Mouse (Mus musculus): Measurements from ENCODE around the gene Irgq. TPM values are rescaled to one million over a fixed set of nuclear protein-coding genes. Genes with fewer than 3 reads are reported as not detected.
A peak's percentile ranks its signal among the peaks of the same experiment; 100 is the strongest.
"Not testable (repeated sequence)": the region's sequence is repeated elsewhere in the genome, so short reads cannot be mapped to it uniquely, and the experiment has no call there.

Irgq gene
- total and polyA plus RNA-seq, 2 experiments from 2014 or later, result 4.8 to 24.5 TPM

- not testable (repeated sequence) for H3K4me2 ChIP-seq (ENCODE audit: low read depth, low read length); H3K4me3 ChIP-seq (ENCODE audit: low read depth, low read length); ATAC-seq (ENCODE audit: insufficient read depth, low read depth); H3K9ac ChIP-seq (replicated peaks; ENCODE audit: low read depth, low read length); H3K9me3 ChIP-seq (replicated peaks; ENCODE audit: control insufficient read depth, low read length); DNase-seq (ENCODE audit: low spot score); H3K27ac ChIP-seq (ENCODE audit: low read depth); H3K4me1 ChIP-seq (ENCODE audit: control insufficient read depth, insufficient read depth); H3K36me3 ChIP-seq (replicated peaks; ENCODE audit: control insufficient read depth, insufficient read depth, low read length); H3K27me3 ChIP-seq (ENCODE audit: control insufficient read depth, insufficient read depth, low read length)
- 73% methylated on average over 8 of the region's 8 CpGs for WGBS
- peak; percentile 11; the same call in 1 of the 2 replicates for TF ChIP-seq CTCF (IDR thresholded peaks at IDR 0.05; ENCODE audit: low read depth)
Measured at GRCm38 (mm10) chr7:24516319-24516718, 14.2 kb upstream of the Irgq start.

GRCm38 (mm10) chr7:24517077-24517476 lies 13.4 kb upstream of the Irgq start:
- Histone ChIP-seq H3K9me3 (replicated peaks; ENCODE audit: control insufficient read depth, low read length) (no peaks in the 10 kb centered on the region), H3K4me1 (ENCODE audit: control insufficient read depth, insufficient read depth) (no peaks in the 10 kb centered on the region), H3K4me3 (ENCODE audit: low read depth, low read length) (no peak overlapping the region), H3K36me3 (replicated peaks; ENCODE audit: control insufficient read depth, insufficient read depth, low read length) (no peaks in the 10 kb centered on the region), H3K27me3 (ENCODE audit: control insufficient read depth, insufficient read depth, low read length) (no peaks in the 10 kb centered on the region), H3K9ac (replicated peaks; ENCODE audit: low read depth, low read length) (no peak overlapping the region), H3K27ac (ENCODE audit: low read depth) (no peak overlapping the region), H3K4me2 (ENCODE audit: low read depth, low read length) (no peak overlapping the region)
- 48% methylated on average over 5 of the region's 5 CpGs for WGBS
- DNase-seq (ENCODE audit: low spot score) (no peak), ATAC-seq (ENCODE audit: insufficient read depth, low read depth) (no peak)
- no peak for TF ChIP-seq CTCF (IDR thresholded peaks at IDR 0.05; ENCODE audit: low read depth)
- TF ChIP-seq EP300 (IDR thresholded peaks at IDR 0.05; ENCODE audit: low read depth), result no peak

GRCm38 (mm10) chr7:24517654-24518053 lies 12.8 kb upstream of the Irgq start:
- no peak for TF ChIP-seq CTCF (IDR thresholded peaks at IDR 0.05; ENCODE audit: low read depth)
- no peak for TF ChIP-seq EP300 (IDR thresholded peaks at IDR 0.05; ENCODE audit: low read depth)
- Histone ChIP-seq H3K4me3 (ENCODE audit: low read depth, low read length) (no peak overlapping the region), H3K9me3 (replicated peaks; ENCODE audit: control insufficient read depth, low read length) (no peaks in the 10 kb centered on the region), H3K27ac (ENCODE audit: low read depth) (no peak overlapping the region), H3K4me1 (ENCODE audit: control insufficient read depth, insufficient read depth) (no peaks in the 10 kb centered on the region), H3K36me3 (replicated peaks; ENCODE audit: control insufficient read depth, insufficient read depth, low read length) (no peaks in the 10 kb centered on the region), H3K4me2 (ENCODE audit: low read depth, low read length) (no peak overlapping the region), H3K9ac (replicated peaks; ENCODE audit: low read depth, low read length) (no peak overlapping the region), H3K27me3 (ENCODE audit: control insufficient read depth, insufficient read depth, low read length) (no peaks in the 10 kb centered on the region)
- ATAC-seq (ENCODE audit: insufficient read depth, low read depth) (peak; percentile 44; the same call in 1 of the 2 replicates), DNase-seq (ENCODE audit: low spot score) (no peak)
- WGBS, result 52% methylated on average over 6 of the region's 6 CpGs

GRCm38 (mm10) chr7:24519130-24519529 lies 11.4 kb upstream of the Irgq start:
- Histone ChIP-seq H3K9ac (replicated peaks; ENCODE audit: low read depth, low read length) (no peak overlapping the region), H3K9me3 (replicated peaks; ENCODE audit: control insufficient read depth, low read length) (no peaks in the 10 kb centered on the region), H3K4me3 (ENCODE audit: low read depth, low read length) (no peak overlapping the region), H3K36me3 (replicated peaks; ENCODE audit: control insufficient read depth, insufficient read depth, low read length) (no peaks in the 10 kb centered on the region), H3K27me3 (ENCODE audit: control insufficient read depth, insufficient read depth, low read length) (no peaks in the 10 kb centered on the region), H3K4me2 (ENCODE audit: low read depth, low read length) (no peak overlapping the region), H3K4me1 (ENCODE audit: control insufficient read depth, insufficient read depth) (no peaks in the 10 kb centered on the region), H3K27ac (ENCODE audit: low read depth) (no peak overlapping the region)
- DNase-seq (ENCODE audit: low spot score), result no peak
- TF ChIP-seq EP300 (IDR thresholded peaks at IDR 0.05; ENCODE audit: low read depth), result no peak
- no peak for TF ChIP-seq CTCF (IDR thresholded peaks at IDR 0.05; ENCODE audit: low read depth)
- 55% methylated on average over 3 of the region's 3 CpGs for WGBS
- no peak for ATAC-seq (ENCODE audit: insufficient read depth, low read depth)

- not testable (repeated sequence) for ATAC-seq (ENCODE audit: insufficient read depth, low read depth)
Measured at GRCm38 (mm10) chr7:24520054-24520453, 10.4 kb upstream of the Irgq start.

DNA sequence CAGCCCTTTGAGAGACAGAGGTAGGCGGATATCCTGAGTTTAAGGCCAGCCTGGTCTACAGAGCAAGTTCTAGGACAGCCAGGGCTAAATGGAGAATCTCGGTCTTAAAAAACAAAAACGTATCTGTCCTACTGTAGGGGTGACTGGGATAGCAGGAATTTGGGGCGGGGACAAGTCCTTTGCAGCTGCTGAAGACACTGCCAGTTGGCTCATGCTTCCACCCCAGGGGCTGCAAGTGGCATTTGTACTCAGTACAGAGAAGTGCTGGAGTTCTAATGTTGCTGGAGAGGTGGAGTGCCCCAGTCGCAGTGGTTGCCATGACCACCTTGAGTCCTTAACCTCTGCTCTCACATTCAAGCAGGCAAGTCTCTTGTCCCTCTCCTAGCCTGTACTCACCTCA lies 7.7 kb upstream of the Irgq start:
- DNase-seq (ENCODE audit: low spot score) (no peak), ATAC-seq (ENCODE audit: insufficient read depth, low read depth) (no peak)
- Histone ChIP-seq H3K4me3 (ENCODE audit: low read depth, low read length) (no peak overlapping the region), H3K36me3 (replicated peaks; ENCODE audit: control insufficient read depth, insufficient read depth, low read length) (no peaks in the 10 kb centered on the region), H3K4me2 (ENCODE audit: low read depth, low read length) (no peak overlapping the region), H3K4me1 (ENCODE audit: control insufficient read depth, insufficient read depth) (no peaks in the 10 kb centered on the region), H3K27me3 (ENCODE audit: control insufficient read depth, insufficient read depth, low read length) (no peaks in the 10 kb centered on the region), H3K27ac (ENCODE audit: low read depth) (no peak overlapping the region), H3K9ac (replicated peaks; ENCODE audit: low read depth, low read length) (no peak overlapping the region), H3K9me3 (replicated peaks; ENCODE audit: control insufficient read depth, low read length) (no peaks in the 10 kb centered on the region)
- TF ChIP-seq EP300 (IDR thresholded peaks at IDR 0.05; ENCODE audit: low read depth) (no peak), CTCF (IDR thresholded peaks at IDR 0.05; ENCODE audit: low read depth) (no peak)
- 45% methylated on average over 5 of the region's 5 CpGs for WGBS

More at GRCm38 (mm10) chr7:24520054-24520453, 10.4 kb upstream of the Irgq start:
- WGBS, result 85% methylated on average over 9 of the region's 10 CpGs
- not testable (repeated sequence) for H3K4me2 ChIP-seq (ENCODE audit: low read depth, low read length); H3K4me3 ChIP-seq (ENCODE audit: low read depth, low read length); H3K4me1 ChIP-seq (ENCODE audit: control insufficient read depth, insufficient read depth); H3K9me3 ChIP-seq (replicated peaks; ENCODE audit: control insufficient read depth, low read length); DNase-seq (ENCODE audit: low spot score); H3K27me3 ChIP-seq (ENCODE audit: control insufficient read depth, insufficient read depth, low read length); H3K9ac ChIP-seq (replicated peaks; ENCODE audit: low read depth, low read length); H3K36me3 ChIP-seq (replicated peaks; ENCODE audit: control insufficient read depth, insufficient read depth, low read length); H3K27ac ChIP-seq (ENCODE audit: low read depth)

All from heart, postnatal 0 days (tissue).